Mouse (Mus musculus): Measurements from ENCODE around the gene Cpz. TPM values are rescaled to one million over a fixed set of nuclear protein-coding genes. Genes with fewer than 3 reads are reported as not detected.

The Cpz gene
- under 1 TPM; 0.22 to 0.45 TPM for total RNA-seq (2021)

GRCm38 (mm10) chr5:35525469-35526123 is at the start of gene Cpz:
Gene Cpz, minus strand, starts transcription at chr5:35525698.
- intact Hi-C loops (cut with DNase I) = loop anchor here (2.0 kb wide), 1 partner anchor 37 kb away; no protein-coding TSS in a partner anchor

GRCm38 (mm10) chr5:35574653-35575599 is 49.4 kb upstream of the Cpz start, which contains the start of gene Trmt44:
Gene Trmt44, minus strand, starts transcription at chr5:35575070.
- intact Hi-C loops (cut with DNase I) = loop anchor here (1.0 kb wide), 1 partner anchor 8 kb away; the partner anchor contains the start of gene Acox3

More at GRCm38 (mm10) chr5:35525469-35526123, at the start of gene Cpz:
- no peak for DNase-seq (ENCODE audit: low spot score in 2 of 2)

GRCm38 (mm10) chr5:35571546-35571945 is 46.0 kb upstream of the Cpz start:
- DNase-seq (ENCODE audit: low spot score in 2 of 2) = no peak
- intact Hi-C loops (cut with DNase I) = no loop called here

More at GRCm38 (mm10) chr5:35574653-35575599, 49.4 kb upstream of the Cpz start, which contains the start of gene Trmt44:
- peak; percentile 93 to 94 for DNase-seq (ENCODE audit: low spot score in 2 of 2)

GRCm38 (mm10) chr5:35566632-35567031 is 41.1 kb upstream of the Cpz start:
- peak in 1 of 2 experiments; percentile 38 for DNase-seq (ENCODE audit: low spot score in 2 of 2)
- intact Hi-C loops (cut with DNase I) = no loop called here

- intact Hi-C loops (cut with DNase I) = no loop called here
- DNase-seq (ENCODE audit: low spot score in 2 of 2) = no peak
Measured at GRCm38 (mm10) chr5:35565217-35565616, 39.7 kb upstream of the Cpz start.

- DNase-seq (ENCODE audit: low spot score in 2 of 2) = peak; percentile 56 to 66
- intact Hi-C loops (cut with DNase I) = loop anchor here (2.0 kb wide), 1 partner anchor 39 kb away; the partner anchor contains the start of gene Cpz
Measured at GRCm38 (mm10) chr5:35563449-35563848, 38.0 kb upstream of the Cpz start.

- peak; percentile 53 to 59 for DNase-seq (ENCODE audit: low spot score in 2 of 2)
- intact Hi-C loops (cut with DNase I) = loop anchor here (2.0 kb wide), 1 partner anchor 38 kb away; the partner anchor contains the start of gene Cpz
Measured at GRCm38 (mm10) chr5:35562616-35563015, 37.1 kb upstream of the Cpz start.

GRCm38 (mm10) chr5:35559447-35559846 is 33.9 kb upstream of the Cpz start:
- intact Hi-C loops (cut with DNase I) = no loop called here

GRCm38 (mm10) chr5:35557946-35558621 is 32.6 kb upstream of the Cpz start:
- intact Hi-C loops (cut with DNase I) = no loop called here
- DNase-seq (ENCODE audit: low spot score in 2 of 2) = no peak

More at GRCm38 (mm10) chr5:35559447-35559846, 33.9 kb upstream of the Cpz start:
- DNase-seq (ENCODE audit: low spot score in 2 of 2) = no peak

- no peak for DNase-seq (ENCODE audit: low spot score in 2 of 2)
- intact Hi-C loops (cut with DNase I) = no loop called here
Measured at GRCm38 (mm10) chr5:35556393-35556792, 30.9 kb upstream of the Cpz start.

GRCm38 (mm10) chr5:35552838-35553539 is 27.5 kb upstream of the Cpz start:
- intact Hi-C loops (cut with DNase I) = no loop called here
- no peak for DNase-seq (ENCODE audit: low spot score in 2 of 2)

- DNase-seq (ENCODE audit: low spot score in 2 of 2) = no peak
- intact Hi-C loops (cut with DNase I) = no loop called here
Measured at GRCm38 (mm10) chr5:35551855-35552837, 26.6 kb upstream of the Cpz start.

- DNase-seq (ENCODE audit: low spot score in 2 of 2) = no peak
- intact Hi-C loops (cut with DNase I) = no loop called here
Measured at GRCm38 (mm10) chr5:35546127-35546526, 20.6 kb upstream of the Cpz start.

- no peak for DNase-seq (ENCODE audit: low spot score in 2 of 2)
- intact Hi-C loops (cut with DNase I) = no loop called here
Measured at GRCm38 (mm10) chr5:35541059-35541790, 15.7 kb upstream of the Cpz start.

GRCm38 (mm10) chr5:35540555-35540954 is 15.1 kb upstream of the Cpz start:
- no peak for DNase-seq (ENCODE audit: low spot score in 2 of 2)
- intact Hi-C loops (cut with DNase I) = no loop called here

- intact Hi-C loops (cut with DNase I) = no loop called here
- DNase-seq (ENCODE audit: low spot score in 2 of 2) = no peak
Measured at GRCm38 (mm10) chr5:35539576-35539975, 14.1 kb upstream of the Cpz start.

GRCm38 (mm10) chr5:35538022-35538421 is 12.5 kb upstream of the Cpz start:
- DNase-seq (ENCODE audit: low spot score in 2 of 2) = no peak
- intact Hi-C loops (cut with DNase I) = no loop called here

Measured in left cerebral cortex, postnatal 36 days (tissue).